Comparison of ENCODE assay signal across 1 mouse cellular context in the genomic region with DNA sequence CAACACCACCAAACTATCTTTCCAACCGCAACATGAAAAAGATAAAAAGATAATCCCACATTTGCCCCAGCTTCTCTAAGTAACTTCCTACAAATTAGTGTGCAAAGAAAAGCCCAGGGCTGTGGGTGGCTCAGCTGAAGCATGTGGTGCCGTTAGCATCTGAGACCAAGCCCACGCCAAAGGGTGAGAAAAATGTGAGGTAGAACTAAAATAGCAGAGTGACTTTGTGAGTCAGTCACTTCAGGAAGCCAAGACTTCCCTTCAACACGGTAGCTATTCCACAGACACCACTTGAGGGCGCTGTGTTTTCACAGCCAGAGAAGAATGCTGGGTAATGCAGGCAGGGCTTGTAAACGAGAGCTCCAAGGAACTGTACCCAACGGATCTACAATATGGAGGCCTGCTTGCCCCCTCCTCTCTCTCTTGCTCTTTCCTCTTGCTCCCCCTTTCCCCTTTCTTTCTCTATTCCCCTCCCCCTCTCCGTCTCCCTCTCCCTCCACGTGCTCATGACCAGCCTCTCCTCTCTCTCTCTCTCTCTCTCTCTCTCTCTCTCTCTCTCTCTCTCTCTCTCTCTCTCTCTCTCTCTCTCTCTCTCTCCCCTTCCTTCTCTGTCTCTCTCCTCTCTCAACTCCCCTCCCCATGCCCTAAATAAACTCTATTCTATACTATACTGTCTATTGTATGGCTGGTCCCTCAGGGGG.
TF ChIP-seq lines count a peak whose summit lies in the region.

No protein-coding gene starts in this region.

TF ChIP-seq in C2C12, 6 proteins besides CTCF, POLR2A, EP300 and RAD21:
- TF ChIP-seq MYOD1 (IDR thresholded peaks at IDR 0.05; ENCODE audit: control insufficient read depth, insufficient read length, low read depth) = no peak
- no peak for TF ChIP-seq USF1 (IDR thresholded peaks at IDR 0.05; ENCODE audit: low read depth)
- no peak for TF ChIP-seq FOSL1 (IDR thresholded peaks at IDR 0.05; ENCODE audit: insufficient read depth, low read length, poor library complexity, severe bottlenecking)
- no peak for TF ChIP-seq MYOG (IDR thresholded peaks at IDR 0.05; ENCODE audit: control insufficient read depth, extremely low read depth, insufficient read length)
- TF ChIP-seq CEBPB (IDR thresholded peaks at IDR 0.05; ENCODE audit: low read depth) = no peak
- TF ChIP-seq MAX (IDR thresholded peaks at IDR 0.05) = no peak
